Mouse (Mus musculus): ENCODE measurements around the gene Pthlh. TPM values are rescaled to one million over a fixed set of nuclear protein-coding genes. Genes with fewer than 3 reads are reported as not detected.
"Not testable (repeated sequence)": the region's sequence is repeated elsewhere in the genome, so short reads cannot be mapped to it uniquely, and the experiment has no call there.

The Pthlh gene
- polyA plus RNA-seq (2015; fragmentation: Nextera tagmentation; extraction: Ambion mirVana) = 0.79 and 1.1 TPM in 2 replicates

GRCm38 (mm10) chr6:147263587-147264565 lies at the start of gene Pthlh:
Gene Pthlh (minus strand): TSS chr6:147264183.
- under 1% methylated on average over 68 of the region's 68 CpGs for WGBS

GRCm38 (mm10) chr6:147313331-147313730 lies 49.3 kb upstream of the Pthlh start:
- Histone ChIP-seq H3K36me3 (replicated peaks) (no peaks in the 10 kb centered on the region), H3K9me3 (no peaks in the 10 kb centered on the region), H3K9ac (no peak overlapping the region), H3K4me3 (no peak overlapping the region), H3K4me1 (no peaks in the 10 kb centered on the region), H3K27ac (no peak overlapping the region), H3K27me3 (replicated peaks) (no peaks in the 10 kb centered on the region), H3K4me2 (no peak overlapping the region)
- ATAC-seq (replicated peaks) = no peak

More at GRCm38 (mm10) chr6:147263587-147264565, at the start of gene Pthlh:
- peak; percentile 87 for ATAC-seq (replicated peaks)
- H3K4me2 ChIP-seq = peak within 1 kb of the TSS; percentile 87
- H3K4me1 ChIP-seq = peaks cover 21% of the 10 kb centered on the region
- H3K36me3 ChIP-seq (replicated peaks) = no peaks in the 10 kb centered on the region
- no peak within 1 kb of the TSS for H3K27ac ChIP-seq
- no peaks in the 10 kb centered on the region for H3K9me3 ChIP-seq
- peak within 1 kb of the TSS; percentile 32 for H3K9ac ChIP-seq
- peaks cover 74% of the 10 kb centered on the region for H3K27me3 ChIP-seq (replicated peaks)
- peak within 1 kb of the TSS; percentile 44 for H3K4me3 ChIP-seq

- H3K27me3 ChIP-seq (replicated peaks) = no peaks in the 10 kb centered on the region
Observed at GRCm38 (mm10) chr6:147310435-147310978, 46.5 kb upstream of the Pthlh start.

GRCm38 (mm10) chr6:147310035-147310434 lies 46.1 kb upstream of the Pthlh start:
- no peak overlapping the region for H3K4me2 ChIP-seq
- no peaks in the 10 kb centered on the region for H3K4me1 ChIP-seq
- H3K36me3 ChIP-seq (replicated peaks) = no peaks in the 10 kb centered on the region
- H3K9ac ChIP-seq = no peak overlapping the region
- WGBS = 88% methylated on average over 4 of the region's 4 CpGs
- no peak overlapping the region for H3K27ac ChIP-seq
- no peaks in the 10 kb centered on the region for H3K9me3 ChIP-seq
- no peak for ATAC-seq (replicated peaks)
- no peaks in the 10 kb centered on the region for H3K27me3 ChIP-seq (replicated peaks)
- H3K4me3 ChIP-seq = no peak overlapping the region

More at GRCm38 (mm10) chr6:147310435-147310978, 46.5 kb upstream of the Pthlh start:
- no peaks in the 10 kb centered on the region for H3K36me3 ChIP-seq (replicated peaks)
- ATAC-seq (replicated peaks) = no peak
- H3K4me1 ChIP-seq = no peaks in the 10 kb centered on the region
- H3K9me3 ChIP-seq = no peaks in the 10 kb centered on the region
- no peak overlapping the region for H3K9ac ChIP-seq
- WGBS = 78% methylated on average over 7 of the region's 7 CpGs
- no peak overlapping the region for H3K4me2 ChIP-seq
- no peak overlapping the region for H3K27ac ChIP-seq
- no peak overlapping the region for H3K4me3 ChIP-seq

- not testable (repeated sequence) for H3K27ac ChIP-seq; H3K36me3 ChIP-seq (replicated peaks); H3K4me2 ChIP-seq; ATAC-seq (replicated peaks); H3K4me3 ChIP-seq; H3K27me3 ChIP-seq (replicated peaks); H3K4me1 ChIP-seq; H3K9me3 ChIP-seq; H3K9ac ChIP-seq
- 86% methylated on average over 8 of the region's 9 CpGs for WGBS
Observed at GRCm38 (mm10) chr6:147304236-147304635, 40.3 kb upstream of the Pthlh start.

- H3K36me3 ChIP-seq (replicated peaks) = no peaks in the 10 kb centered on the region
- H3K4me1 ChIP-seq = no peaks in the 10 kb centered on the region
- no peak overlapping the region for H3K4me3 ChIP-seq
- H3K27ac ChIP-seq = no peak overlapping the region
- WGBS = 89% methylated on average over 5 of the region's 5 CpGs
- H3K9ac ChIP-seq = no peak overlapping the region
- no peaks in the 10 kb centered on the region for H3K9me3 ChIP-seq
- no peak for ATAC-seq (replicated peaks)
- H3K27me3 ChIP-seq (replicated peaks) = no peaks in the 10 kb centered on the region
- H3K4me2 ChIP-seq = no peak overlapping the region
Observed at GRCm38 (mm10) chr6:147299607-147300006, 35.6 kb upstream of the Pthlh start.

- no peak for ATAC-seq (replicated peaks)
- Histone ChIP-seq H3K36me3 (replicated peaks) (no peaks in the 10 kb centered on the region), H3K4me3 (no peak overlapping the region), H3K9ac (no peak overlapping the region), H3K27ac (no peak overlapping the region), H3K9me3 (no peaks in the 10 kb centered on the region), H3K27me3 (replicated peaks) (no peaks in the 10 kb centered on the region; the same call in 1 of the 2 replicates), H3K4me1 (no peaks in the 10 kb centered on the region), H3K4me2 (no peak overlapping the region)
- 17% methylated on average over 5 of the region's 5 CpGs for WGBS
Observed at GRCm38 (mm10) chr6:147279309-147279708, 15.3 kb upstream of the Pthlh start.

- peak overlapping the region; percentile 26 for H3K4me2 ChIP-seq
- H3K9me3 ChIP-seq = no peaks in the 10 kb centered on the region
- H3K27ac ChIP-seq = no peak overlapping the region
- WGBS = 7% methylated on average over 19 of the region's 19 CpGs
- H3K27me3 ChIP-seq (replicated peaks) = peaks cover 58% of the 10 kb centered on the region
- ATAC-seq (replicated peaks) = no peak
- no peak overlapping the region for H3K9ac ChIP-seq
- no peak overlapping the region for H3K4me3 ChIP-seq
- no peaks in the 10 kb centered on the region for H3K36me3 ChIP-seq (replicated peaks)
- H3K4me1 ChIP-seq = peaks cover 16% of the 10 kb centered on the region
Observed at GRCm38 (mm10) chr6:147268143-147268790, 4.3 kb upstream of the Pthlh start.

- no peak for ATAC-seq (replicated peaks)
- Histone ChIP-seq H3K9me3 (no peaks in the 10 kb centered on the region), H3K27ac (no peak overlapping the region), H3K27me3 (replicated peaks) (peaks cover 73% of the 10 kb centered on the region), H3K4me3 (no peak overlapping the region), H3K4me2 (no peak overlapping the region), H3K36me3 (replicated peaks) (no peaks in the 10 kb centered on the region), H3K9ac (no peak overlapping the region), H3K4me1 (peaks cover 21% of the 10 kb centered on the region)
- 86% methylated on average over 6 of the region's 6 CpGs for WGBS
Observed at GRCm38 (mm10) chr6:147266466-147266865, 2.5 kb upstream of the Pthlh start.

- Histone ChIP-seq H3K9me3 (no peaks in the 10 kb centered on the region), H3K4me3 (peak overlapping the region; percentile 44), H3K4me1 (peaks cover 17% of the 10 kb centered on the region), H3K9ac (0 out of 2 replicates have a peak overlapping the region, but pooled peaks have one; percentile 32), H3K27me3 (replicated peaks) (peaks cover 68% of the 10 kb centered on the region), H3K36me3 (replicated peaks) (no peaks in the 10 kb centered on the region), H3K4me2 (peak overlapping the region; percentile 87), H3K27ac (no peak overlapping the region)
- ATAC-seq (replicated peaks) = peak; percentile 65
- WGBS = under 1% methylated on average over 21 of the region's 21 CpGs
Observed at GRCm38 (mm10) chr6:147263178-147263577, 805 bp downstream of the Pthlh start.

GRCm38 (mm10) chr6:147261616-147262015 lies 2.4 kb downstream of the Pthlh start:
- Histone ChIP-seq H3K4me3 (no peak overlapping the region), H3K4me2 (no peak overlapping the region), H3K9ac (no peak overlapping the region), H3K4me1 (peaks cover 17% of the 10 kb centered on the region), H3K27ac (no peak overlapping the region), H3K27me3 (replicated peaks) (peaks cover 52% of the 10 kb centered on the region), H3K36me3 (replicated peaks) (no peaks in the 10 kb centered on the region), H3K9me3 (no peaks in the 10 kb centered on the region)
- 26% methylated on average over 3 of the region's 3 CpGs for WGBS
- ATAC-seq (replicated peaks) = no peak

- H3K27me3 ChIP-seq (replicated peaks) = peaks cover 45% of the 10 kb centered on the region
- no peak overlapping the region for H3K4me2 ChIP-seq
- H3K4me3 ChIP-seq = no peak overlapping the region
- 89% methylated on average over 3 of the region's 3 CpGs for WGBS
- peaks cover 17% of the 10 kb centered on the region for H3K4me1 ChIP-seq
- ATAC-seq (replicated peaks) = no peak
- H3K27ac ChIP-seq = no peak overlapping the region
- no peaks in the 10 kb centered on the region for H3K36me3 ChIP-seq (replicated peaks)
- H3K9me3 ChIP-seq = no peaks in the 10 kb centered on the region
- H3K9ac ChIP-seq = no peak overlapping the region
Observed at GRCm38 (mm10) chr6:147260766-147261165, 3.2 kb downstream of the Pthlh start.

Data from midbrain, embryonic 15.5 days (tissue).